Mouse (Mus musculus): ENCODE results near the gene Tyw1. TPM values are rescaled to one million over a fixed set of nuclear protein-coding genes. Genes with fewer than 3 reads are reported as not detected.

The Tyw1 gene
- polyA plus RNA-seq, 1 experiment from 2014 or later: 25.1 TPM

DNA sequence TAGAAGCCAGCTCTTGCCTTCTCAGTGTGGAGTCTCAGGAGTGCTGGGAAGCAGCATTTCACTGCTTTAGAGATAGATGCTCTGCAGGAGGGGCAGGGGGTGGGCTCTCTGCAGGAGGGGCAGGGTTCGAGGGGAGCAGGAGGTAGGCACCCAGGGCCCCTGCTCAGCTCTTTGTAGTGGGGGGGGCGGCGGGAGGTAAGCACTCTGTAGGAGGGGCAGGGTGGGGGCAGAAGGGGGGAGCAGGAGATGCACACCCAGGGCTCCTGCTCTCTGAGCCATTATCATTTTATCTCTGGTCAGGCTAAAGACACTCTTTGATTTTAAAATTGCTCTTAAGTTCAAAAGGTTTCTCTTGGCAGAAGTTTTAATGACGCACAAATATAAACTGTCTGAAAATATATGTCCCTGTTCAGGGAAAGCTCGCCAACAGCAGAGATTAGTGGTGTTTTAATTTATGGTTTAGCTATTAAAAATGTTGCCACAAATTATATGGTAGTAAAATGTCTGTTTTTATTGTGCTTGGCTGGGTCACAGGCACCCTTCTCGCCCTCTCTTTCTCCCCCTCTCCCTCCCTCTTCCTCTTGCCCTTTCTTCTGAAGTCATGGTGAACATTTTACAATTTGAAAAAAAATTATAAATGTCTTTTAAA lies 72.3 kb downstream of the Tyw1 start:
- H3K27ac ChIP-seq: no peak overlapping the region
- no peak overlapping the region for H3K4me2 ChIP-seq
- H3K27me3 ChIP-seq: no peaks in the 10 kb centered on the region
- no peaks in the 10 kb centered on the region for H3K9me3 ChIP-seq
- H3K36me3 ChIP-seq: peaks cover 13% of the 10 kb centered on the region
- WGBS: 33% methylated on average over 5 of the region's 6 CpGs
- H3K4me3 ChIP-seq: no peak overlapping the region
- H3K9ac ChIP-seq: no peak overlapping the region
- no peak for ATAC-seq (ENCODE audit: insufficient number of reproducible peaks, low FRiP score, low TSS enrichment, low read depth)
- H3K4me1 ChIP-seq: peaks cover 5% of the 10 kb centered on the region

DNA sequence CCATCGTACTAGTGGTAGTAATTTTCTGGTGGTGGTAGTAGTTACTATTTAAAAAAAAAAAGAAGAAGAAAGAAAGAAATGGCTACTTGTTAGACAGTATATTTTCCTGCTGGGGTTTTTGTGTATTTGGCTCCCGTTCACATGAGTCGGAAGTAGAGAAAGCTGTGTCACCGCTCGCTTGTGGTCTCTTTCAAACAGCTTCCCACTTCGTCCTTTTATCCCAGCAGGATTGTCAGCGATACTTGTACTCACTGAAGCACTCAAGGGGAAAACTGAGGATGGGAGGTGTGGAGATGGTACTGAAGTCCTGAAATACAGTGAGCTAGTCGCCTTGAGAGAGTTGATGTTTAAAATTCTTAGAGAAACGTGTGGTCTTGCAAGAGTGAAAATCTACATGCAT lies 72.9 kb downstream of the Tyw1 start:
- WGBS: 75% methylated on average over 9 of the region's 9 CpGs
- H3K27me3 ChIP-seq: no peaks in the 10 kb centered on the region
- H3K27ac ChIP-seq: no peak overlapping the region
- H3K36me3 ChIP-seq: peaks cover 13% of the 10 kb centered on the region
- no peak overlapping the region for H3K4me2 ChIP-seq
- H3K4me1 ChIP-seq: peaks cover 2% of the 10 kb centered on the region; the same call in 1 of the 2 replicates
- H3K4me3 ChIP-seq: no peak overlapping the region
- H3K9ac ChIP-seq: no peak overlapping the region
- no peak for ATAC-seq (ENCODE audit: insufficient number of reproducible peaks, low FRiP score, low TSS enrichment, low read depth)
- H3K9me3 ChIP-seq: no peaks in the 10 kb centered on the region

DNA sequence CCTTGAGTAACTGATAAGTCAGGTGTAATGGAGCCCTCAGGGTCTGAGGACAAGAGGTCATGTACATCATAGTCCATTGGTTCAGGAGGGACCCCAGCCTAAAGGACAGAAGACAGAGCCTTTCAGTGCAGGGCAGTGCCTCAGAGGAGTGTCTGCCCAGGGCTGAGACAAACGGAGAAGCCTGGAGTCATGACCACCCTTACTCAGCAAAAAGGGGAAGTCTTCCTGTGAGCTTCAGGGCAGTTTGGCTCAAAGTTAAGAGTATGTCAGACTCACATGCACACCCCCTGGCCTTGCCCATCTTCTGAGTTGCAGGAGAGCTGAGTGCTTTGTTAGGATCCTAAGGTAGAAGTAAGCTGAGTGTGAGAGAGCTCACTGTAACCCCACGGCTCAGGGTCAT lies 74.5 kb downstream of the Tyw1 start:
- Histone ChIP-seq H3K36me3 (peaks cover 10% of the 10 kb centered on the region; the same call in 1 of the 2 replicates), H3K4me2 (no peak overlapping the region), H3K4me1 (peaks cover 2% of the 10 kb centered on the region; the same call in 1 of the 2 replicates), H3K27ac (no peak overlapping the region), H3K27me3 (no peaks in the 10 kb centered on the region), H3K4me3 (no peak overlapping the region), H3K9me3 (no peaks in the 10 kb centered on the region), H3K9ac (no peak overlapping the region)
- 79% methylated on average over 2 of the region's 2 CpGs for WGBS
- no peak for ATAC-seq (ENCODE audit: insufficient number of reproducible peaks, low FRiP score, low TSS enrichment, low read depth)

DNA sequence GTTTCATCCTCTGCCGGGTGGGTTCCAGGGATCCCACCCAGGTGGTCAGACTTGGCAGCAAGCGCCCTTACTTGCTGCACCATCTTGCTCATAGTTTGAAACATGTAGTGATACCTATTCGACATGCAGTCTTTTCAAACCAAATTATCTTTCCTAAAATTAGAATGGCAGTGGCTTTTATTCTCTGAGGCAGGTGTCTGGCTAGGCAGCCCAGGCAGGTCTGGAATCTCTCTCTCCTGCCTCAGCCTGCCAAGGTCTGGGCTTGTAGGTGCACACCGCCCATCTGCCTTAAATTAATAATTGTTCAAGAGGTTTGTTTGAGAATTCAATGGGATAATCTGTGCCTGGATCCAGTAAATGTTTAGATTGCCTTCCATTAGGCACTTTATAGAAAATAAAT lies 75.4 kb downstream of the Tyw1 start:
- no peak for ATAC-seq (ENCODE audit: insufficient number of reproducible peaks, low FRiP score, low TSS enrichment, low read depth)
- Histone ChIP-seq H3K9ac (no peak overlapping the region), H3K4me1 (peaks cover 2% of the 10 kb centered on the region; the same call in 1 of the 2 replicates), H3K9me3 (no peaks in the 10 kb centered on the region), H3K4me3 (no peak overlapping the region), H3K4me2 (no peak overlapping the region), H3K27ac (no peak overlapping the region), H3K36me3 (peaks cover 11% of the 10 kb centered on the region), H3K27me3 (no peaks in the 10 kb centered on the region)
- WGBS: 86% methylated on average over 4 of the region's 4 CpGs

DNA sequence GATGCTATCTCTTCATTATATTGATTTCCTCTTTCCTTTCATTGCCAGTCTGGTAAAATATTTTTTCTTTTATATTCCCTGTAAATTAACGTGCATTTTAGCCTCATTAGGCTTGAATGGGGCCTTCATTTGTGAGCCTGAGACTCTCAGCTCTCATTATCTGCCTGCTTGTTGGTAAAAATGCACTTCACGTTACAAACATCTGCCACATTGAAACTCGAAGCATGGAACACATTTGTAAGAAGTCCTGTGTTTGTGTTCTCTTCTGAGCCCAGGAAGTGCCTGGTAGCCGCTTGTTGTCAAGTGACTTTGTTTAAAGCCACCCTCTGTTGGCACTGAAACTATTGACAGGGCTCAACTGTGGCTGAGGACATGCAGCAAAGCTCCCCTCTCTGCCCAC lies 75.8 kb downstream of the Tyw1 start:
- no peaks in the 10 kb centered on the region for H3K9me3 ChIP-seq
- H3K27ac ChIP-seq: no peak overlapping the region
- peaks cover 2% of the 10 kb centered on the region; the same call in 1 of the 2 replicates for H3K4me1 ChIP-seq
- no peak overlapping the region for H3K9ac ChIP-seq
- no peak overlapping the region for H3K4me3 ChIP-seq
- H3K4me2 ChIP-seq: no peak overlapping the region
- no peaks in the 10 kb centered on the region for H3K27me3 ChIP-seq
- 64% methylated on average over 4 of the region's 4 CpGs for WGBS
- H3K36me3 ChIP-seq: peaks cover 10% of the 10 kb centered on the region
- no peak for ATAC-seq (ENCODE audit: insufficient number of reproducible peaks, low FRiP score, low TSS enrichment, low read depth)

DNA sequence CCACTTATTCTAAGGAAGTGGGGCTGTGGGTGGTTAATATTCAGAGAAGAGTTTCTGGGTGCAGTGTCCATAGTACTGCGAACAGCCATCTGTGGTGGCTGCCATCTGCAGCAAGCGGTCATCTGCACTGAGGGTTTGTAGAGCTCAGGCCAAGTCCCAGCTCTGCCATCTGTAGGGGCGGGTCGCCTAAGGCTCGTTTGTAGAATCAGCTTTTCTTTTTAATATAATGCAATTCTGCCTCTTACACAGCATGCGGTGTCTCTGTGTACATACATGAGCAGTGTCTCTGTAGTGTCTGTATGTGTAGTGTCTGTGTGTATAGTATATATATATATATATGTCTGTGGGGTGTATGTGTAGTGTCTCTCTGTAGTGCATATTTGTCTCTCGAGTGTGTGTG lies 78.1 kb downstream of the Tyw1 start:
- no peak overlapping the region for H3K27ac ChIP-seq
- H3K27me3 ChIP-seq: no peaks in the 10 kb centered on the region
- H3K4me2 ChIP-seq: no peak overlapping the region
- no peak overlapping the region for H3K4me3 ChIP-seq
- peaks cover 23% of the 10 kb centered on the region for H3K36me3 ChIP-seq
- ATAC-seq (ENCODE audit: insufficient number of reproducible peaks, low FRiP score, low TSS enrichment, low read depth): no peak
- H3K9ac ChIP-seq: no peak overlapping the region
- WGBS: 94% methylated on average over 7 of the region's 7 CpGs
- no peaks in the 10 kb centered on the region for H3K4me1 ChIP-seq
- no peaks in the 10 kb centered on the region for H3K9me3 ChIP-seq

DNA sequence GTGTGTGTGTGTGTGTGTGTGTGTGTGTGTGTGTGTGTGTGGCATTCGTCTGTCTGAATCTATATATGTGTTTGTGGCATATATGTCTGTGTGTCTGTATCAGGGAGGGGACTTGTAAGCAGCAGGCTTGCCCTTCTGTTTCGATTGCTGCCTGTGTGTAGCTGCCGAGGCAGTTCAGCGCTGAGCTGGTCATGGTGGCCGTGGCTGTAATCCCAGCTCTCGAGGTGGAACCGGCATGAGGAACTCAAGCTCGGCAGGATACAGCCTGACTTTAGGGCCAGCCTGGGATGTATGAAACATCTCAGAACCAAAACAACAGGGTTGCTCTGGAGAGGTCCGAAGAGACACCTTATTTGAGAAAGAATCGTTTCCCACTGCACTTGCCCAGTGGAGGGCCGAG lies 78.6 kb downstream of the Tyw1 start:
- no peaks in the 10 kb centered on the region for H3K27me3 ChIP-seq
- H3K4me3 ChIP-seq: no peak overlapping the region
- no peak overlapping the region for H3K9ac ChIP-seq
- H3K27ac ChIP-seq: no peak overlapping the region
- WGBS: 94% methylated on average over 11 of the region's 11 CpGs
- no peak for ATAC-seq (ENCODE audit: insufficient number of reproducible peaks, low FRiP score, low TSS enrichment, low read depth)
- H3K4me1 ChIP-seq: no peaks in the 10 kb centered on the region
- H3K36me3 ChIP-seq: peaks cover 23% of the 10 kb centered on the region
- H3K9me3 ChIP-seq: no peaks in the 10 kb centered on the region
- H3K4me2 ChIP-seq: no peak overlapping the region

DNA sequence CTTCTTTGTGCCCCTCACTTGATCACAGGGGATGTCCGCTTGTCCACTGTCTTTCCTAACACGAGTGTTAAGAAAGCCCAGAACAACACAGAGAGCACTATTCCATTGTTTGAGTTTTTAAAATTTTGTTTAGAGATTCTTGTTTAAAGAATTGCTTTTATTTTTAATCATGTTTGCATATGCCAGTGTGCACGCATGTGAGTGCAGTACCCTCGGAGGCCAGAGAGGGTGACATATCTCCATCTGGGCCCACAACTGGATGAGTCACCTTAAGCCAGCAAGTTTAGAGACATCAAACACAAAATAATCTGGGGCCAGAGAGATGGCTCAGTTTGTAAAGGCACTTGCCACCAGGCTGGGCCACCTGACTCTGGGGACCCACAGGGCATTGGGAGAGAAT lies 80.0 kb downstream of the Tyw1 start:
- ATAC-seq (ENCODE audit: insufficient number of reproducible peaks, low FRiP score, low TSS enrichment, low read depth): no peak
- WGBS: 98% methylated on average over 4 of the region's 4 CpGs
- no peak overlapping the region for H3K27ac ChIP-seq

DNA sequence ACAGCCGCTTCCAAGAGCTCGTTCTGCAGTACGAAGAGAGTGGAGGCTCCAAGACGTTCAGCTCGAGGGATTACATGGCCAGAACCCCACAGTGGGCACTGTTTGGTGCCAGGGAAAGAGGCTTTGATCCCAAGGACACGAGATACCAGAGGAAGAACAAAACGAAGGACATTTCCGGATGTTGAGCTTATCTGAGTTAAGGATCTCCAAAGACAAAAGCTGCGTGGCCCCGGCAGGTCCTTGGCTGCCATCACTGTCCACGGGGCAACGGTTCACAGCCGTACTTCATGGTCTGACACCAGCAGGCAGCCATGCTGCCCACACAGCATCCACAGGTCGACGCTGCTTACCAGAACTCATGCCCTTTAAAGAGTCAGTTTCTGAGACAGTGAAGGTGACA lies 85.2 kb downstream of the Tyw1 start:
- no peaks in the 10 kb centered on the region for H3K4me1 ChIP-seq
- H3K9me3 ChIP-seq: no peaks in the 10 kb centered on the region
- no peak overlapping the region for H3K27ac ChIP-seq
- H3K9ac ChIP-seq: no peak overlapping the region
- 89% methylated on average over 15 of the region's 15 CpGs for WGBS
- ATAC-seq (ENCODE audit: insufficient number of reproducible peaks, low FRiP score, low TSS enrichment, low read depth): no peak
- peaks cover 55% of the 10 kb centered on the region for H3K36me3 ChIP-seq
- H3K4me3 ChIP-seq: no peak overlapping the region
- H3K4me2 ChIP-seq: no peak overlapping the region
- no peaks in the 10 kb centered on the region for H3K27me3 ChIP-seq

More for the DNA sequence above, 80.0 kb downstream of the Tyw1 start:
- Histone ChIP-seq H3K4me3 (no peak overlapping the region), H3K9me3 (no peaks in the 10 kb centered on the region), H3K9ac (no peak overlapping the region), H3K4me2 (no peak overlapping the region), H3K36me3 (peaks cover 35% of the 10 kb centered on the region), H3K27me3 (no peaks in the 10 kb centered on the region), H3K4me1 (no peaks in the 10 kb centered on the region)

DNA sequence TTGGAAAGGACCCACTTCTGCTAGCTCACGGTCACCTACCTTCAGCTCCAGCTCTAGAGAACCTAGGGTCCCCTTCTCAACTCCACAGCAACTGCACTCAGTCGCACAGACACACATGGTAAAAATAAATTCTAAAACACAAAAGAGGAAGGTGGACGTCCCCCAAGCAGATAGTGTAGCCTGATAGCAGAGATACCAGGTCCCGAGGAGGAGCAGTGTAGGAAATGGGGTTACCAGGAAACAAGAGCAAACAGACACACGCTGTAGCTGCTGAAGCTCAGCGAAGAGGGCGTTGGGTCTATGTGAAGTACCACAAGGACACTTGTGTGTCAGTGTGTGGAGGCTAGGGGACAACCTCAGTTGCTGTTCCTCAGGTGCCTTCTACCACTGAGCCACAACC lies 89.6 kb downstream of the Tyw1 start:
- Histone ChIP-seq H3K9me3 (no peaks in the 10 kb centered on the region), H3K4me2 (no peak overlapping the region)
- 90% methylated on average over 7 of the region's 7 CpGs for WGBS

DNA sequence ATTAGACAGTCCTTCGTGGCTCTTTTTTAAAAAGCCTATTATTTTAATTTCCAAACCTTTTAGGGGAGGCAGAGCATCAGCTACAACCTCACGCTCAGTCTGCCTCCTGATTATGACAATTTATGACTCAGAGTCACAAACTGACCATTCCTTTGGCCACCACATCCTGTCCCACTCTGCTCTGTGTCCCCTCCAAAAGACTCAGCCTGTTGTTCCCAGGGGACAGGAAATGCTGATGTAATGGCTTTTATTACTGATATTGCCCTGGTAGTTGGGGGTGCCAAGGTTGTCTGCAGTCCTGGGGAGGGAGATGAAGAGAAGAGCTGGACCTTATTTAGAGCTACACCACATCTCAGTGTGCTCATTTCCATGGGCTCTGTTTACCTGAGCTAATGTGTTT lies 90.5 kb downstream of the Tyw1 start:
- Histone ChIP-seq H3K27ac (no peak overlapping the region), H3K4me3 (no peak overlapping the region), H3K4me1 (no peaks in the 10 kb centered on the region), H3K9me3 (no peaks in the 10 kb centered on the region), H3K4me2 (no peak overlapping the region), H3K36me3 (peaks cover 24% of the 10 kb centered on the region), H3K27me3 (no peaks in the 10 kb centered on the region), H3K9ac (no peak overlapping the region)
- WGBS: 83% methylated on average over 2 of the region's 2 CpGs
- no peak for ATAC-seq (ENCODE audit: insufficient number of reproducible peaks, low FRiP score, low TSS enrichment, low read depth)

More for the DNA sequence above, 89.6 kb downstream of the Tyw1 start:
- Histone ChIP-seq H3K9ac (no peak overlapping the region), H3K4me3 (no peak overlapping the region), H3K27me3 (no peaks in the 10 kb centered on the region), H3K27ac (no peak overlapping the region), H3K4me1 (no peaks in the 10 kb centered on the region), H3K36me3 (peaks cover 32% of the 10 kb centered on the region)
- ATAC-seq (ENCODE audit: insufficient number of reproducible peaks, low FRiP score, low TSS enrichment, low read depth): no peak

DNA sequence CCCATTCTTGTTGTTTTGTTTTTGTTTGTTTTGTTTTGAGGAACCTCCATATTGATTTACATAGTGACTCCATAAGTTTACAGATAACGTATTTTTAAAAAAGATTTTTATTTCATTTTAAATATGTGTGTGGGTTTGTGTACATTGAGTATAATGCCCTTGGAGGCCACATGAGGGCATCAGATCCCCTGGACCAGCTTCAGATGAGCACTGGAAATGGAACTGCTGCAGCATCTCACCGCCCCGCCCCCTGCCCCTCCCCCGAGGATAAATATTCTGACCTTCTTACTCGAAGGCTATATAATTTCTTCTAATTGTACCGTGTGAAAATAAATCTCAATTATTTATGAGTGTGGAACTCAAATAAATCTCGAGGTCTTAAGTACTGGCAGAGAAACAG lies 99.8 kb downstream of the Tyw1 start:
- H3K27ac ChIP-seq: no peak overlapping the region
- WGBS: 52% methylated on average over 7 of the region's 7 CpGs
- ATAC-seq (ENCODE audit: insufficient number of reproducible peaks, low FRiP score, low TSS enrichment, low read depth): no peak

DNA sequence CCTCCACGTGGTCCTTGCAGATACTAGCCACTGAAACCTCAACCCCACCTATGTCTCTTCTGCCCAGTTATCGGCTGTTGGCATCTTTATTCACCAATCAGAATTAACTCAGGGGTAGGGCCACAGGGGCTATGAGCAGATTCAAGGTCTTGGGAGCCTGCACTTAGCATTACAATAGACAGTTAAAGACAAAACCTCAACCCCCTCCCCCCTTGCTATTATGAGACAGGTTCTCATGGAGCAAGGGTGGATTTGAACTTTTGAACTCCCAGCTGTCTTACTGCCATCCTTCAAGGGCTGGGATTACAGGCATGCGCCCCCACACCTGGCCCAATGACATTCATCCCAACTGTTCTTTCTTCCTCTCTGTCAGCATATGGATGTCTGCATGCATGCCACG lies 107.7 kb downstream of the Tyw1 start:
- no peaks in the 10 kb centered on the region for H3K4me1 ChIP-seq
- no peaks in the 10 kb centered on the region for H3K27me3 ChIP-seq
- no peaks in the 10 kb centered on the region for H3K36me3 ChIP-seq
- H3K9ac ChIP-seq: no peak overlapping the region
- no peaks in the 10 kb centered on the region for H3K9me3 ChIP-seq
- no peak overlapping the region for H3K4me2 ChIP-seq
- WGBS: 68% methylated on average over 4 of the region's 4 CpGs
- no peak overlapping the region for H3K4me3 ChIP-seq
- H3K27ac ChIP-seq: no peak overlapping the region
- no peak for ATAC-seq (ENCODE audit: insufficient number of reproducible peaks, low FRiP score, low TSS enrichment, low read depth)

More for the DNA sequence above, 99.8 kb downstream of the Tyw1 start:
- no peaks in the 10 kb centered on the region for H3K36me3 ChIP-seq
- H3K4me1 ChIP-seq: no peaks in the 10 kb centered on the region
- H3K27me3 ChIP-seq: no peaks in the 10 kb centered on the region
- H3K9ac ChIP-seq: no peak overlapping the region
- H3K4me2 ChIP-seq: no peak overlapping the region
- H3K9me3 ChIP-seq: no peaks in the 10 kb centered on the region
- no peak overlapping the region for H3K4me3 ChIP-seq
